Mouse (Mus musculus): ENCODE results near the gene Atxn1.

- TF ChIP-seq CTCF (IDR thresholded peaks at IDR 0.05; ENCODE audit: low read depth, low read length) (no peak), TAL1 (conservative IDR thresholded peaks at IDR 0.05; ENCODE audit: low read depth, low read length) (no peak), GATA2 (IDR thresholded peaks at IDR 0.05; ENCODE audit: borderline replicate concordance, low read depth, low read length) (no peak)
Observed at GRCm38 (mm10) chr13:46005656-46006055, 40.8 kb upstream of the Atxn1 start.
